Mouse (Mus musculus) lung, adult 2 months (tissue): Measurements from ENCODE around the gene Efna3.

ENCODE experiments used
- CTCF ChIP-seq: fragments of 200-500 bp; IDR thresholded peaks from 2 replicates; pipeline ENCODE4 v1.5.1; 2011; ENCODE audit warnings: mild to moderate bottlenecking, low read length, control low read depth; ENCODE audit not compliant: insufficient read depth
- POLR2A ChIP-seq: fragments of 200-500 bp; IDR thresholded peaks from 2 replicates; pipeline ENCODE4 v1.6.1; 2011; ENCODE audit warnings: low read depth, mild to moderate bottlenecking, control low read depth, low read length, borderline replicate concordance; ENCODE audit errors: extremely low read depth

DNA sequence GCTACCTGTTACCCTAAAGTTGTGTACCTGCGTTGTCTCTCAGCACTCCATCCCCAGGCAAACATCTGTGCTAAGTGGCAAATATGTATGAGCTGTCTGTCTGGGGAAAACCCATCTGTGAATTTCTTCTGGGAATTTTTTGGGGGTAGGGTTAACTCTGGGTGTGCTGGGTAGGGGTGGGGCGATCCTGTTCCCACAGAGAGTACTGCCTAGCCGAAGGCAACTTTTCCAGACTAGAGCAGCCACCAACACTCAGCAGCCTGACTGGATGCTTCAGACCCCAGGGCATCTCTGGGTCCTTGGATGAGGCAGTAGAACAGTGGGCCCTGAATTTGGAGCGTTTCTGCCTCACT, 40.5 kb downstream of the Efna3 start:
- TF ChIP-seq POLR2A (no peak), CTCF (no peak)
